Mouse (Mus musculus): ENCODE results near the gene Crmp1.

DNA sequence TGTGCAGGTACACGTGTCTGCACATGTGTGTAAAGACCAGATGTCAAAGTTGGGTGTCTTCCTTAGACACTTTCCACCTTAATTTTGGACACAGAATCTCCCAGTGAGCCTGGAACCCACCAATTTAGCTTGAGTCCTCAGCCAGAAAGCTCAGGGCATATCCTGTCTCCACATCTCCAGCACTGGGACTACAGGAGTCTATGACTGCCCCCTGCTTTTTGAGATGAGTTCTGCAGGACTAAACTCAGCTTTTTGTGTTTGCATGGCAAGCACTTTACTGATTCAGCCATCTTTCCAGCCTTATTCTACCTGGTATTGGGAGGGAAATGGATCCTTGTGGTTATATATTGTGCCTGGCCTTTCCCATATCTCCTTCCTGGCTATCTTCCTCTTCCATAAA lies 36.3 kb upstream of the Crmp1 start:
- TF ChIP-seq EP300 (IDR thresholded peaks at IDR 0.05; ENCODE audit: low read depth) (no peak), CTCF (IDR thresholded peaks at IDR 0.05; ENCODE audit: low read depth) (no peak)
